Mouse (Mus musculus) spleen, adult 2 months (tissue): Measurements from ENCODE around the gene Gm28051.

Experiments
- CTCF ChIP-seq: fragments of 200-500 bp; IDR thresholded peaks from 2 replicates; pipeline ENCODE4 v1.5.1; 2011; ENCODE audit warnings: mild to moderate bottlenecking, inconsistent platforms; ENCODE audit not compliant: insufficient read depth, insufficient read length, insufficient replicate concordance; ENCODE audit errors: extremely low read depth
- POLR2A ChIP-seq: fragments of 200-500 bp; IDR thresholded peaks from 2 replicates; pipeline ENCODE4 v1.6.1; 2011; ENCODE audit warnings: low read depth, low read length, inconsistent platforms

DNA sequence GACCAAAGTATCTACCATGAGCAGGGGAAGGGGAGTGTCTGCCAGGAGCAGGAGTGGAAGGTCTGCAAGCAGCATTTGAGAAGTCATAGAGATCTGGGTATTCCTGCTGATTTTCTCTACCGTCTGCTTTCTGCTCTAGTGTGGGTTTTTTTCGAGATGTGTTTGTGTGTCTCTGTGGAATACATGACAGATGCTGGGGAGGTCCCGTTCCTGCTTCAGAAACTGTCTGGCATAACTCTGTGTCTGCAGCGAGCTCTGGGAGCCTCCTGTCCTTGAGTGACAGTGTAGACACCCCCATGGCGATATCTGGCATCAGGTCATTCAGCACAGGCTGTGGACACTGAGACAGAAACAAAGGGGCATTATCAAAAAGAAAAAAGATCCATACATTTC lies 28.0 kb upstream of the Gm28051 start:
- TF ChIP-seq POLR2A (no peak), CTCF (no peak)
